Mouse (Mus musculus): ENCODE results near the gene Txlna. TPM values are rescaled to one million over a fixed set of nuclear protein-coding genes. Genes with fewer than 3 reads are reported as not detected.

The Txlna gene
- polyA plus RNA-seq, 1 experiment from 2014 or later: 18.5 TPM

GRCm38 (mm10) chr4:129631867-129632266 lies 9.0 kb downstream of the Txlna start:
- WGBS: 88% methylated on average over 12 of the region's 12 CpGs
- H3K4me2 ChIP-seq (replicated peaks; ENCODE audit: low read depth): no peak overlapping the region
- no peak overlapping the region for H3K9ac ChIP-seq (ENCODE audit: low read depth, low read length)
- no peak overlapping the region; the same call in 1 of the 2 replicates for H3K27ac ChIP-seq (ENCODE audit: low read depth, low read length)
- no peaks in the 10 kb centered on the region for H3K27me3 ChIP-seq (replicated peaks; ENCODE audit: control insufficient read depth, insufficient read depth, low read length)
- peaks cover 88% of the 10 kb centered on the region for H3K36me3 ChIP-seq (ENCODE audit: control insufficient read depth, insufficient read depth)
- ATAC-seq: no peak
- no peaks in the 10 kb centered on the region for H3K9me3 ChIP-seq (ENCODE audit: control insufficient read depth)
- no peaks in the 10 kb centered on the region for H3K4me1 ChIP-seq (replicated peaks; ENCODE audit: control insufficient read depth, insufficient read depth, low read length)
- TF ChIP-seq CTCF (IDR thresholded peaks at IDR 0.05; ENCODE audit: low read depth): no peak
- H3K4me3 ChIP-seq (ENCODE audit: low read depth, low read length): no peak overlapping the region

- no peak overlapping the region for H3K9ac ChIP-seq (ENCODE audit: low read depth, low read length)
- H3K27ac ChIP-seq (ENCODE audit: low read depth, low read length): no peak overlapping the region
- no peaks in the 10 kb centered on the region for H3K9me3 ChIP-seq (ENCODE audit: control insufficient read depth)
- H3K4me1 ChIP-seq (replicated peaks; ENCODE audit: control insufficient read depth, insufficient read depth, low read length): no peaks in the 10 kb centered on the region
- H3K27me3 ChIP-seq (replicated peaks; ENCODE audit: control insufficient read depth, insufficient read depth, low read length): no peaks in the 10 kb centered on the region
- H3K36me3 ChIP-seq (ENCODE audit: control insufficient read depth, insufficient read depth): peaks cover 88% of the 10 kb centered on the region
- no peak overlapping the region for H3K4me3 ChIP-seq (ENCODE audit: low read depth, low read length)
- no peak for TF ChIP-seq CTCF (IDR thresholded peaks at IDR 0.05; ENCODE audit: low read depth)
- WGBS: 72% methylated on average over 4 of the region's 4 CpGs
- no peak for ATAC-seq
- H3K4me2 ChIP-seq (replicated peaks; ENCODE audit: low read depth): no peak overlapping the region
These were observed 9.9 kb downstream of the Txlna start for GRCm38 (mm10) chr4:129630944-129631343.

- H3K27ac ChIP-seq (ENCODE audit: low read depth, low read length): no peak overlapping the region
- peaks cover 44% of the 10 kb centered on the region for H3K36me3 ChIP-seq (ENCODE audit: control insufficient read depth, insufficient read depth)
- H3K9me3 ChIP-seq (ENCODE audit: control insufficient read depth): no peaks in the 10 kb centered on the region
- no peak for ATAC-seq
- H3K4me3 ChIP-seq (ENCODE audit: low read depth, low read length): no peak overlapping the region
- peaks cover 12% of the 10 kb centered on the region; the same call in 1 of the 2 replicates for H3K4me1 ChIP-seq (replicated peaks; ENCODE audit: control insufficient read depth, insufficient read depth, low read length)
- 74% methylated on average over 6 of the region's 6 CpGs for WGBS
- H3K9ac ChIP-seq (ENCODE audit: low read depth, low read length): no peak overlapping the region
- H3K4me2 ChIP-seq (replicated peaks; ENCODE audit: low read depth): no peak overlapping the region
- TF ChIP-seq CTCF (IDR thresholded peaks at IDR 0.05; ENCODE audit: low read depth): no peak
- no peaks in the 10 kb centered on the region for H3K27me3 ChIP-seq (replicated peaks; ENCODE audit: control insufficient read depth, insufficient read depth, low read length)
These were observed 14.8 kb downstream of the Txlna start for GRCm38 (mm10) chr4:129626035-129626434.

GRCm38 (mm10) chr4:129625496-129625895 lies 15.4 kb downstream of the Txlna start:
- WGBS: 47% methylated on average over 4 of the region's 4 CpGs
- H3K4me2 ChIP-seq (replicated peaks; ENCODE audit: low read depth): peak overlapping the region; percentile 86; the same call in 1 of the 2 replicates
- no peaks in the 10 kb centered on the region for H3K27me3 ChIP-seq (replicated peaks; ENCODE audit: control insufficient read depth, insufficient read depth, low read length)
- H3K27ac ChIP-seq (ENCODE audit: low read depth, low read length): no peak overlapping the region
- no peak overlapping the region for H3K9ac ChIP-seq (ENCODE audit: low read depth, low read length)
- no peaks in the 10 kb centered on the region for H3K9me3 ChIP-seq (ENCODE audit: control insufficient read depth)
- peaks cover 12% of the 10 kb centered on the region; the same call in 1 of the 2 replicates for H3K4me1 ChIP-seq (replicated peaks; ENCODE audit: control insufficient read depth, insufficient read depth, low read length)
- no peak overlapping the region for H3K4me3 ChIP-seq (ENCODE audit: low read depth, low read length)
- TF ChIP-seq CTCF (IDR thresholded peaks at IDR 0.05; ENCODE audit: low read depth): no peak
- no peak for ATAC-seq
- H3K36me3 ChIP-seq (ENCODE audit: control insufficient read depth, insufficient read depth): peaks cover 40% of the 10 kb centered on the region

- no peaks in the 10 kb centered on the region for H3K9me3 ChIP-seq (ENCODE audit: control insufficient read depth)
- H3K27me3 ChIP-seq (replicated peaks; ENCODE audit: control insufficient read depth, insufficient read depth, low read length): no peaks in the 10 kb centered on the region
- peak overlapping the region; percentile 86 for H3K4me2 ChIP-seq (replicated peaks; ENCODE audit: low read depth)
- H3K27ac ChIP-seq (ENCODE audit: low read depth, low read length): peak overlapping the region; percentile 86
- H3K36me3 ChIP-seq (ENCODE audit: control insufficient read depth, insufficient read depth): peaks cover 35% of the 10 kb centered on the region
- no peak for TF ChIP-seq CTCF (IDR thresholded peaks at IDR 0.05; ENCODE audit: low read depth)
- peak overlapping the region; percentile 64 for H3K4me3 ChIP-seq (ENCODE audit: low read depth, low read length)
- H3K4me1 ChIP-seq (replicated peaks; ENCODE audit: control insufficient read depth, insufficient read depth, low read length): peaks cover 12% of the 10 kb centered on the region; the same call in 1 of the 2 replicates
- 16% methylated on average over 6 of the region's 6 CpGs for WGBS
- 0 out of 2 replicates have a peak overlapping the region, but pooled peaks have one; percentile 17 for H3K9ac ChIP-seq (ENCODE audit: low read depth, low read length)
- 0 out of 2 replicates have a peak, but pooled peaks have one; percentile 2 for ATAC-seq
These were observed 15.9 kb downstream of the Txlna start for GRCm38 (mm10) chr4:129625029-129625370.

- peak overlapping the region; percentile 86 for H3K4me2 ChIP-seq (replicated peaks; ENCODE audit: low read depth)
- no peaks in the 10 kb centered on the region for H3K9me3 ChIP-seq (ENCODE audit: control insufficient read depth)
- peak; percentile 86 for ATAC-seq
- H3K27ac ChIP-seq (ENCODE audit: low read depth, low read length): peak overlapping the region; percentile 86
- peak overlapping the region; percentile 67 for H3K9ac ChIP-seq (ENCODE audit: low read depth, low read length)
- peaks cover 29% of the 10 kb centered on the region for H3K36me3 ChIP-seq (ENCODE audit: control insufficient read depth, insufficient read depth)
- no peaks in the 10 kb centered on the region for H3K27me3 ChIP-seq (replicated peaks; ENCODE audit: control insufficient read depth, insufficient read depth, low read length)
- no peak for TF ChIP-seq CTCF (IDR thresholded peaks at IDR 0.05; ENCODE audit: low read depth)
- WGBS: 2% methylated on average over 18 of the region's 18 CpGs
- H3K4me1 ChIP-seq (replicated peaks; ENCODE audit: control insufficient read depth, insufficient read depth, low read length): peaks cover 12% of the 10 kb centered on the region; the same call in 1 of the 2 replicates
- H3K4me3 ChIP-seq (ENCODE audit: low read depth, low read length): peak overlapping the region; percentile 64
These were observed 16.4 kb downstream of the Txlna start for GRCm38 (mm10) chr4:129624281-129625028.

All from intestine, postnatal 0 days (tissue).